Mouse (Mus musculus) layer of hippocampus, adult 9-11 months (tissue): ENCODE data around the gene Aars2.

Experiments
- DNase-seq: peaks from one replicate; pipeline ENCODE4 v3.0.0; 2022

Aars2 gene

GRCm38 (mm10) chr17:45502324-45502723 lies 4.3 kb upstream of the Aars2 start:
- DNase-seq: no peak

DNA sequence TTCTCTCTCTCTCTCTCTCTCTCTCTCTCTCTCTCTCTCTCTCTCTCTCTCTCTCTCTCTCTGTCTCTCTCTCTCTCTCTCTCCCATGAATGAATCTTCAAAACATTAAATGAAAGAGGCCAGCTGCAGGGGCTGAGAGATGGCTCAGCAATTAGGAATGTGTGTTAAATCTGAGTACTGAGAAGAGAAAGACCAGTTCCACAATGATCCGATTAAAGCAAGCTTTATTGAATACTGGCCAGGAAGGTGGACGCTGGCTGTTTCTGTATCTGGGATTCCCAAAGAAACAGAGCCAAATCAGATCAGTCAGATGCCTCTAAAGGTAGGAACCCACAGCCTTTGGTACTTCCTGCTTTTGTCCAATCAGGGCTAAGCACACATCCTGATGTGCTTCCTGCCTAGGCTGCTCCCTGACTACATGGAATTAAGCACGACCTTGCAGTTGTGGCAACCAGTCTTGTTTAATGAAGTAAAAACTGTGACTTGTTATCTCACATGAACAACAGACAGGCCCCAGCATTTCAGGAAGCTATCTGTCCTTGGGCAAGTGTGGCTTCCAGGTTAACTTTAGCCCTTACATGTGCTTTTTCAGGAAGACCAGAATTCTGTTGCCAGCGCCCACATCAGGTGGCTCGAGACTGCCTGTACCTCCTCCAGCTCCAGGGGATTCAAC lies 3.2 kb upstream of the Aars2 start:
- no peak for DNase-seq

GRCm38 (mm10) chr17:45505941-45506465 lies 638 bp upstream of the Aars2 start:
- DNase-seq: no peak

DNA sequence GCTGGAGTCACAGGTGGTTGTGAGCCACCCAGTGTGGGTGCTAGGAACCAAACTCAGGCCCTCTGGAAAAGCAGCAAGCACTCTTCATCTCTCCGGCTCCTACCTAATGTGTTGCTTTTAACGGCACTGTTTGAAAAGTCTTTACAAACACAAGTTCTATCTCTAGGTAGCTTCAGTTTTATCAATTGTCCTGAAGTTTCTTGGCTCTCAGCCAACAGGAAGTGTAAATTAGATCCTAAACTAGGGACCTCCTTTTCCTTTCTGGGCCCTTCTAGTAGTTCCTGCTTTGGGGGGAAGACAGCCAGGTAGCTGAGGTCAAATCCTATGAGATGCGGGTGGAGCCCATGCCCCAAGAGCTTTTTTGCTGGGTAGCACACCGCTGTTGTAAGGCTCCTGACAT lies 4.2 kb downstream of the Aars2 start:
- DNase-seq: no peak

- DNase-seq: no peak
Measured at GRCm38 (mm10) chr17:45511757-45512156, 5.1 kb downstream of the Aars2 start.

DNA sequence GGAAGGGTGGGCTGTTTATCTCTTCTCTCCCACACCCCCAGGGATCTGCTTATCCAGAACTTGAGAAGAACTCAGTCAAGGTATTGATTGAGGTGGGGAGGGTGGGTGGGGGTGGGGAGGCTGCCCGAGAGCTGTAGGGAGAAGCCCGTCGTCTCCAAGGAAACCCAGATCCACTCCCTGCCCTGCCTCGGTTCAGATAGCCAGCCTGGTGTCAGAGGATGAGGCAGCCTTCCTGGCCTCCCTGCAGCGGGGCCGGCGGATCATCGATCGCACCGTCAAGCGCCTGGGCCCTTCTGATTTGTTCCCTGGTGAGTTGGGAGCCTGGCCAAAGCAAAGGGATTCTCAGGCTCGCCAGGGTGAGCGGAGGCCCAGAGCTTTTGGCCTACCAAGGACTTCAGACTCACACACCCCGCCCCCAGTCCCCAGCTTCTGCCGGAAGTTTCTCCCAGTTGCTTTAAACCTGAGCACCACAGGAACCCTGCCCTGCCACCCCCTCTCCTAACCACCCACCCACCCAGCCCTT lies 8.6 kb downstream of the Aars2 start:
- no peak for DNase-seq

GRCm38 (mm10) chr17:45515806-45516205 lies 9.2 kb downstream of the Aars2 start:
- no peak for DNase-seq

GRCm38 (mm10) chr17:45516488-45516887 lies 9.8 kb downstream of the Aars2 start:
- peak; percentile 56 for DNase-seq

- DNase-seq: no peak
Measured at GRCm38 (mm10) chr17:45517135-45517534, 10.5 kb downstream of the Aars2 start.

GRCm38 (mm10) chr17:45517549-45518215 lies 11.0 kb downstream of the Aars2 start:
- no peak for DNase-seq

DNA sequence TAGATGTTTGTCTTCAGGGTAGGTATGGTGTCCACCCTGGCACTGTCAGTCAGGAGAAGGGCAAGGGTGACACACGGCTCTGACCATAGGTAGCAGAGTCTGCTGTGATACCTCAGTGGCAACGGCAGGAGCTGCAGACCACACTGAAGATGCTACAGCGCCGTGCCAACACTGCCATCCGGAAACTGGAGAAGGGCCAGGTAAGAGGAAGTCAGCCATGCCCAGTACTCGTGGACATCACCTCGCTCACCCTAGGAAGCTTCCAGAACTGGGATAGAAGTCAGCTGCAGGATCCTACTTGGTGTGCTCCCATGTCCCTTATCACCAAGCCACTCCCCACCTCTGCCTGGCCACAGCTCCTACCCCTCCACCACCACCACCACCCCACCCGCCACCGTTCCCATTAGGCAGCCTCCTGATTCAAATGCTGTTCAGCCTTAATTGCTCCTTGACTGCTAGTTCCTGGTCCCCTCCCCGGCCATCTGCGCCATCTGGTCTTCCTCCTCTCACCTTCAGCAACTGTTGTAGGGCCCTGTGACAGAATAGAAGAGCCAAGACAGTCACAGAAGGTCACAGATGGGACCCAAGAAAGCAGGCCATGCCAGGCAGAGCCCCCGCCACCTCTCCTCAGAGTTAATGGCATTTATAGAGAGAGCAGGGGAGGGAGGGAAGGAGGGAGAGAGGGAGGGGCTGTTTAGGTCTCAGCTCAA lies 12.3 kb downstream of the Aars2 start:
- no peak for DNase-seq

DNA sequence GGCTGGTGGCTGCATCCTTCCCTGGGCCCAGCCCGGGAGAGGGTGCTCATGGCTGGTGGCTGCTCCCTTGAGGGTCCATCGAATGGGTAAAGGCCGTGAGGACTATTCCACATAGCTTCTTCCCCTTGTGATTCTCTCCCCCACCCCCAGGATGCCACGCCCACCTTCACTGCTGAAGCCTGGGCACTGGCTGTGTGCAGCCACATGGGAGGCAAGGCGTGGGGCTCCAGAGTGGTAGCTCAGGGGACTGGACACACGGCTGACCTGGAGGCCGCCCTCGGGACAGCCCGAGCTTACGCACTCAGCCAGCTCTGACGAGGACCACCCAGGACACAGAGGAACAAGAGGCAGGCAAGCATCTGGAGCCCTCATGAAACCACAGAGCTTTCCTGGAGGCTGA lies 13.5 kb downstream of the Aars2 start:
- no peak for DNase-seq

- no peak for DNase-seq
Measured at GRCm38 (mm10) chr17:45523263-45523662, 16.6 kb downstream of the Aars2 start, which contains the start of gene Tcte1. Tcte1 (plus strand) TSS chr17:45523434.

GRCm38 (mm10) chr17:45524961-45525360 lies 18.3 kb downstream of the Aars2 start:
- no peak for DNase-seq

GRCm38 (mm10) chr17:45526571-45526970 lies 19.9 kb downstream of the Aars2 start:
- no peak for DNase-seq

DNA sequence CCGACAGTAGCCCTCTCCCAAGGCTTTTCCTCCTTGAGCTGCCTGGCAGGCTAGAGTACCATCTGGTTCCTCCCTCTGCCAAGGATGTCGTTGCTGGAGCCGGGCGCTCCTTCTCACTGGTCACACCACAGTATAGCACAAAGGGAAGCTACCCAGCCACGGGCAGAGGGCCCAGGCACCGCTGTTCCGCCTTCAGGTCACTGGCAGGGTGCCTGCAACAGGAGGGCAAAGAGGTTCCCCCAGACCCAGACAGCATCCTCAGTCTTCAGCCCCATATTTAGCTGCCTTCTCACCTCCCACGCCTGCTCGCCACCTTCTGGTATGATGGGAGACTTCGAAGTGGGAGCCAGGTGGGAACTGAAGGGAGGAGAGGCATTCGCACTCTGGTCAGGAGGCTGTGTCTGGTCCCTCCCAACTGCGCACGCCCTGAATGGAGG lies 23.7 kb downstream of the Aars2 start:
- DNase-seq: peak; percentile 72

DNA sequence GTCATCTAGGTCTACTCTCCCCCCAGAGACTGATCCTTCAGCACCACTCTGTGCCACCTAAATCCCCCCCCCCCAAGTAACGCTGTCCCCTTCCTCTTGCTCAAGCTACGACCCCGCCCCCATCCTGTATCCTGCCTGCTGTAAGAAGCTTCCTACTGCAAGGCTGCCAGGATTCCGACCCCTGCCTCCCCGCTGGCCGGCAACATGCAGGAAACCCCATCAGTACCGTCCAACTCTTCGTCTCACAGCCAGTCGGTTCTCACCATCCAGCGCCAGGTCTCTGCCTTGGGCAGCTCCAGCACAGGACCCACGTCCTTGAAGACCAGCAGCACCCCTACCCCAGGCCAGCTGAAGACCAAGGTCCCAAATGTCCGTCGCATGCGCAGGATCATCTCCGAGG lies 26.3 kb downstream of the Aars2 start:
- DNase-seq: no peak

- DNase-seq: no peak
Measured at GRCm38 (mm10) chr17:45536264-45536663, 29.6 kb downstream of the Aars2 start.

DNA sequence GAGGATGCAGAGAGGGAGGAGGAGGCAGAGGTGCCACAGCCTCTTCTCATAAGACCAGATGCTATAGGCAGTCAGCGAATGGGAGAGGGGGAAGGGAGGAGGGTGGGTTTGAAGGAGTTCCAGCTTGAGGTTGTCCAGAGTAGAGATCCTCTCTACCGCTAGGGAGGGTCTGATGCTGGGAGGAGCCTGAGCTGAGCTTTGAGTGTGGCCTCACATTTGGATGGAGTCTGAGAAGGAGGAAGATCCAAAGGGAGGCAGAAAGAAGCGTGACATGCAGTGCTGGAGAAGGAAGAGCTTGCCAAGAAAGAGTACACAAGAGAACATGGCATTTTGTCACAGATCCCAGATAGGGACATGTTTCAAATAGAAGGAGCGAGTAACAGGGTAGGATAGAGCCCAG lies 31.8 kb downstream of the Aars2 start:
- no peak for DNase-seq

- no peak for DNase-seq
Measured at GRCm38 (mm10) chr17:45539664-45540063, 33.0 kb downstream of the Aars2 start.

- DNase-seq: no peak
Measured at GRCm38 (mm10) chr17:45542129-45542528, 35.5 kb downstream of the Aars2 start.

DNA sequence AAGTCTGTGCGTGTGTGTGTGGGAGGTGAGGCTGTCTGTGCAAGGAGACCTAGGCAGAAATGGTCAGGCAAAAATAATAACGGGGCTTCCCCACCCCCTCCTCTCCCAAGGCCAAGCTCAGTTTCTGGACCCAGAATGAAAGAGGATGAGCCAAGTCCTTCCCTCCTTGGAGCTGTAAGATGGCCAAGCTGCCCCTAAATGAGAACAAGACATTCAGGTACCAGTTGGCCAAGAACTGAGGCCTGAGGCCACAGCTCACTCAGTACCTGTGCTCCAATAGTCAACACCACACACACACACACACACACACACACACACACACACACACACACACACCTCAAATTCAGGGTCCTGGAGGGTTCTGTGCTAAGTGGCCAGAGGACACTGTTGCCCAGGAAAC lies 36.1 kb downstream of the Aars2 start:
- no peak for DNase-seq

- DNase-seq: no peak
Measured at GRCm38 (mm10) chr17:45543115-45543514, 36.5 kb downstream of the Aars2 start.
